Mouse (Mus musculus) testis, adult 2 months (tissue): Measurements from ENCODE around the gene Olfr669.
"Not testable (repeated sequence)": the region's sequence is repeated elsewhere in the genome, so short reads cannot be mapped to it uniquely, and the experiment has no call there.

ENCODE experiments used
- CTCF ChIP-seq: fragments of 200-500 bp; IDR thresholded peaks from 2 replicates; pipeline ENCODE4 v1.5.1; 2012; ENCODE audit warnings: low read depth, mild to moderate bottlenecking, inconsistent platforms, low read length, moderate library complexity; ENCODE audit not compliant: control insufficient read depth, insufficient read depth, insufficient replicate concordance
- POLR2A ChIP-seq: fragments of 200-500 bp; IDR thresholded peaks from 2 replicates; pipeline ENCODE4 v1.6.1; 2012; ENCODE audit warnings: low read depth, mild to moderate bottlenecking, inconsistent platforms, low read length, moderate library complexity; ENCODE audit not compliant: control insufficient read depth

DNA sequence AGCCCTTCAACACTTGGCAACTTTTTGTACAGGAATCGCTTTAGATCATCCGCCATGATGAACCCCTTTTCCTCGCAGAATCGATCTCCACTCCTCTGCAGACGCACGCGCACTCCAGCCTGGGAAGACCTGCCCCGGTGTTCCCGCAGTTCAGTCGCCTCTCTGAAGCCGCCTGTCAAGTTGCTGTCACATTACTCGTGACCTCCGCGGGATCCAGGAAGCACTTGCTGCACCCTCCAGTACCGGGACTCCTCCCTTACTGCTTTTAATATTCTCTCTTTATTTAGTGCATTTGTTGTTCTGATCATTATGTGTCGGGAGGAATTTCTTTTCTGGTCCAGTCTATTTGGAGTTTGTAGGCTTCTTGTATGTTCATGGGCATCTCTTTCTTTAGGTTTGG lies 16.2 kb downstream of the Olfr669 start:
- not testable (repeated sequence) for TF ChIP-seq CTCF, POLR2A
